Mouse (Mus musculus): ENCODE results near the gene Cd72.

Gene Cd72

DNA sequence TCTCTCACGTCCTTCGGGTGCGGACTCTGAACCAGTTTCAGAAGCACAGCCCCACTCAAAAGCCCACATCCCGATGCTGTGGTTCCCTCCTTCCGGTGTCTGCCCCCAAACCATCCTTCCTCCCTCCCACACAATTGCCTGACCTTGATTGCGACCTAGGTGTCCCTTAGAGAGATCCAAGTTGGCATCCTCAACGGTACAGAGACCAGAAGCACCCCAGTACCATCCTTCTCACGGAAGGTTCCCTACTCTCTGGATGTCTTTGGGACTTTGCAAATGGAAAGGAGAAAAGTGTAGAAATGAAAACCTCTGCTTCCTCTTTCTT lies 24.1 kb upstream of the Cd72 start:
- no peak for DNase-seq (ENCODE audit: low read depth, low spot score)

DNA sequence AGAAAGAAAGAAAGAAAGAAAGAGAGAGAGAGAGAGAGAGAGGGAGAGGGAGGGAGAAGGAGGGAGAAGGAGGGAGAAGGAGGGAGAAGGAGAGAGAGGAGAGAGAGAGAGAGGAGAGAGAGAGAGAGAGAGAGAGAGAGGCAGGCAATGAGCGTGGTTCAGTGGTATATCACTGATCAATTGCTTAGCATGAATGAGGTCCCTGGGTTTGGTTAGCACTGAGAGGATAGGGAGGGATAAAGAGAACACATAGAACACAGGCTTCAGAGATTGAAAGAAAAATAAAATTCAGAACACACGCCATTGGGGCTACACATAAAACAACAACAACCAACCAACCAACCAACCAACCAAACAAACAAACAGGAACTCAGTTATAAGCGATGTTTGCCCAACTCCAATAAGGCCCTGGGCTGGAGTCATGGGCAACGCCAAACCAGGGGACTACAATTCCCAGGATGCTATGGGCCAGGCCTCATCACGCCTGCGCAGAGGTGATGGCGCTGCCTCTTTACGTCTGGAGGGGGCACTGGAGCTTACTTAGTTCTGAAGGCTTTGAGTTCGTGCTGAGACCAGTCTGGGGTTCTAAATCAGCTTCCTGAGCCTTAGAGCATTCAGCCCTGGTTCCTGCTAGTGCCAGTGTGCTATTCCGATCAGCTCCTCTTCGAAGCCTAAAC lies 23.6 kb upstream of the Cd72 start:
- DNase-seq (ENCODE audit: low read depth, low spot score): peak; percentile 71

GRCm38 (mm10) chr4:43476604-43477003 lies 22.2 kb upstream of the Cd72 start:
- peak; percentile 49 for DNase-seq (ENCODE audit: low read depth, low spot score)

GRCm38 (mm10) chr4:43473636-43474035 lies 19.2 kb upstream of the Cd72 start:
- no peak for DNase-seq (ENCODE audit: low read depth, low spot score)

GRCm38 (mm10) chr4:43470301-43470700 lies 15.9 kb upstream of the Cd72 start:
- DNase-seq (ENCODE audit: low read depth, low spot score): no peak

- DNase-seq (ENCODE audit: low read depth, low spot score): no peak
Observed at GRCm38 (mm10) chr4:43466872-43467271, 12.4 kb upstream of the Cd72 start.

- DNase-seq (ENCODE audit: low read depth, low spot score): no peak
Observed at GRCm38 (mm10) chr4:43465935-43466334, 11.5 kb upstream of the Cd72 start.

DNA sequence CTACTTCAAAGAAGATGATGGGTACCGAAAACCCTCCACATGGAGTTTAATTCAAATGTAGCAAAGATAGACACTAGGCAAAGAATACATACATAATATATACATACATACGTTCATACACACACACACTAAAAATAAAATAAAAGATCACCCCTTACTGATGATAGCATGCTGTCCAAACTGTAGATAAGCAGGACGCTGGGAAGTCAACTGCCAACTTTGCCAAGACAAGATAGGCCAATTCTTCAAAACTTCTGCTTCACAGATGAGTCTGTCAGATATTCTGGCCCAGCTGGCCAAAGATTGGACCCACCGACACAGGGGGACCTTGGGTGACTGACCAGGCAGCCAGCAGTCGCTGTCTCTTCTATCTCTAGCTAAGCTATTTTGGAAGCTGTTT lies 8.7 kb upstream of the Cd72 start:
- DNase-seq (ENCODE audit: low read depth, low spot score): no peak

GRCm38 (mm10) chr4:43457124-43457523 lies 2.7 kb upstream of the Cd72 start:
- no peak for DNase-seq (ENCODE audit: low read depth, low spot score)

- no peak for DNase-seq (ENCODE audit: low read depth, low spot score)
Observed at GRCm38 (mm10) chr4:43456470-43456869, 2.0 kb upstream of the Cd72 start.

DNA sequence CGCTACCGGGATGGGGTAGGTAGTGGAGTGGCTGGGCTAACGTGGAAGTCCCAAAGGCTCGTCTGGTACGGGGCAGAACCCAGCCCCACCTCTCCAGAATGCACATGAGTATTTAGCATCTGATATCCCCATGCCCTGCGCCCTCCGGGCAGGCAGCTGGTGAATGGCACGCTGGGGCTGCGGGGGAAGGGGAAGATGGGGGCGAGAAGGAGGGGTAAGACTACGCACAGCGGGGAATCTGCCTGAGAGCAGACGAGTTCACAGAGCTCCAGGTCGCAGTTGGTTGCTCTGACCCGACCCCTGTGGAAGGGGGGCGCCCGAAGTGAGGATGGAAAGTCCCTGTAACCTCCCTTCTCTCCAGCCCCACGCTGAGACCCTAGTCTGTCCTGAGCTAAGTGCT lies 1.0 kb downstream of the Cd72 start:
- DNase-seq (ENCODE audit: low read depth, low spot score): no peak

GRCm38 (mm10) chr4:43452315-43452714 lies 2.1 kb downstream of the Cd72 start:
- no peak for DNase-seq (ENCODE audit: low read depth, low spot score)

DNA sequence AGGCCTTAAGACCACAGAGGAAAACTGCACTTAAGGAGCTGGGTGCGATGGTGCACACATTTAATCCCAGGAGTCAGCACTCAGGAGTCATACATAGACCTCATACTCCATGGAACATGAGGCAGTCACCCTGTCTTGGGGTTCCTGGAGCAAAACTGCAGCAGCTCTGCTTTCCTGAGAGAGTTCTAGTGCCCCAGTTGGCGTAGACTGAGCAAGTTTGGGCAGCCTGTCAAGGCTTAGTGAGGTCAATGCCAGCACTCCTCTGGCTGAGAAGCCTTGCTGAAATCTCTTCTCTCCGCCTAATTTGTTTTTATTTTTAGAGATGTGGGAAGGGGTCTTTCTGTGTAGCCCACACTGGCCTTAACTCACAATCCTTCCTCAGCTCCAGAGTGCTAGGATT lies 5.9 kb downstream of the Cd72 start:
- DNase-seq (ENCODE audit: low read depth, low spot score): no peak

GRCm38 (mm10) chr4:43447251-43447650 lies 7.2 kb downstream of the Cd72 start:
- DNase-seq (ENCODE audit: low read depth, low spot score): no peak

DNA sequence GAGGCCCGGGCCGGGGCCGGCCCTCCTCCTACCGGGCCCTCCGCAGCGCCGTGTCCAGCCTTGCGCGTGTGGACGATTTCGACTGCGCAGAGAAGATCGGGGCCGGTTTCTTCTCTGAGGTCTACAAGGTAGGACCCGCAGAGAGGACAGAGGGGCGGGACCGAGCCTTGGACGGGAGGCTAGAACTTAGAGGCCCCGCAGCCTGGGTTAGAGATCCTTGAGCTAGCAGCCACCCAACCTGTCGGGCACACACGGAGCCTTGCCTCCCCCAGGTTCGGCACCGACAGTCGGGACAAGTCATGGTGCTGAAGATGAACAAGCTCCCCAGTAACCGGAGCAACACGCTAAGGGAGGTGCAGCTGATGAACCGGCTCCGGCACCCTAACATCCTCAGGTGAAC lies 10.9 kb downstream of the Cd72 start:
- DNase-seq (ENCODE audit: low read depth, low spot score): peak; percentile 39

DNA sequence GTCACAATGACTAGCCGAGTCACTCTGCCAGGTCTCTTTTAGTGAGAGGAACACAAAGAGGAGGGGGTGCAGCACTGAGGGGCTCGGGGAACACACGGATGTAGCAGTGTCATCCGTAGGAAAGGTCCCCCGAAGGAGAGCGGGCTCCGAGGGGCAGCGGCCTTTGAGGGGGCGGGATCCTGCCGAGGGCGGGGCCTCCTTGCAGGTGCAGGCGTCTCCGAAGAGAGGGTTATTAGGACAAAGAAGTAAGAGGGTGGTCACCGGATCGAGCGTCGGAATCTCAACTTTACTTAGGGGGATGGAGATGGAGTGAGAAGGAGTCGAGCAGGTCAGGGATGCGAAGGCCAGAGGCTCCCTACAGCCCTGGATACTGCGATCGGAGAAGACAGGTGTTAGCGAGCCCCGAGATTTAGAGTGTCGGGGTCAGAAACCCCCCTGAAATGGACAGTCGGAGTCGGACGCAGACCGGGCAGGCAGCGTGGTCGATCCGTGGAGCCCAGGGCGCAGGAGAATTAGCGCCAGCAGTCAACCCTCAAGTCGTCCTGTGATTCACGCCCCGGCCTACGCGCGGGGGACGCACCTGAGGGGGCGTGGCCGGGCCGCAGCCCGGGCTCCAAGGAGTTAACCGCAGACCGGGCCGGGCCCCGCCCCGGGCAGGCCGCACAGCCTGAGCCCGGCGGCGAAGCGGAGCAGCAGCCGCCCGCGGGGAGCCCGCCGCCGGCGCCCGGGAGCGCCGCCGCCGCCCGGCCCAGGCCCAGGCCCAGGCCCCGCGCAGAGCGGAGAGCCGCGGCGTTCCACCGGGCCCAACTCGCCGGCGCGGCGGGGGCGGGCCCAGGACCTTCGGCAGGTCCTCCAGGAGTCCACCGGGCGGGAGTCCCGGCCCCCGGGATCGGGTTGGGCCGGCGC lies 11.7 kb downstream of the Cd72 start:
- DNase-seq (ENCODE audit: low read depth, low spot score): peak; percentile 72

GRCm38 (mm10) chr4:43442044-43442443 lies 12.4 kb downstream of the Cd72 start:
- peak; percentile 99 for DNase-seq (ENCODE audit: low read depth, low spot score)

- no peak for DNase-seq (ENCODE audit: low read depth, low spot score)
Observed at GRCm38 (mm10) chr4:43441639-43442038, 12.8 kb downstream of the Cd72 start, which contains the start of gene Tesk1. TSS of gene Tesk1 (plus strand) at chr4:43441939.

DNA sequence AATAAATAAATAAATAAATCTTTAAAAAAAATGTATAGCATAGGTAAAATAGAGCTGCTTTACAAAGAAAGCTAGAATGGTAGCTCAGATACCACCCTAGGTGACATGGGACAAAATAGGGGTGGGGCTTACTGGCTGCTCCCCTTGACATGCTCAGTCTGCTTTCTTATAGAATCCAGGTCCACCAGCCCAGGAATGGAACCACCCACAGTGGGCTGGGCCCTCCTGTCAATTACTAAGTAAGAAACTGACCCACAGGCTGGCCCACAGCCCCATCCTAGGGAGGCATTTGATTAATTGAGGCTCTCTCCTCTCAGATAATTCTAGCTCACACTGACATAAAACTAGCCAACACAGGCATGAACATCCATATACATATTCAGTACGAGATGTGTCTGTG lies 21.6 kb downstream of the Cd72 start:
- peak; percentile 56 for DNase-seq (ENCODE audit: low read depth, low spot score)

DNA sequence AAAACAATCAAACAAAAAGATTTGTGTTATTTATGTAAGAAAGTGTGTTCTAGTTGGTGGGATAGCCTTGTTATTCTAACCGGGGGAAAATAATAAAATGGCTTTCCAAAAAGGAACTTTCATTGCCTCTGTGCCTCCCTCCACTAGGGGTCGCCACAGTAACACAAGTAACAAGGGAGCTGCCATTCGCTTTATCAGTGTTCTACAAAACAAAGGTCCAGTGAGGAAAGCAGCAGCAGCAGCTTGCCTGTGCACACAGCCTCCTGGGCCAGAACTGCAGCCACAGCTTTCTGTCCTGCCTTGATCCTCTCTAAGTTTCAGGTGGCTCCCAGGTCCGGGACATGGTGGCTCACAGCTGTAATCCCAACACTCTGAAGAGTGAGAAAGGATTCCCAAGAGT lies 22.7 kb downstream of the Cd72 start:
- DNase-seq (ENCODE audit: low read depth, low spot score): peak; percentile 92

GRCm38 (mm10) chr4:43428946-43429345 lies 25.5 kb downstream of the Cd72 start, which contains the start of gene Fam166b:
TSS of gene Fam166b (minus strand) at chr4:43429134.
- DNase-seq (ENCODE audit: low read depth, low spot score): no peak

- DNase-seq (ENCODE audit: low read depth, low spot score): no peak
Observed at GRCm38 (mm10) chr4:43428180-43428861, 26.1 kb downstream of the Cd72 start.

Data from 3T3-L1 (cell line).